Mouse (Mus musculus): ENCODE measurements around the gene Arhgap29.

Gene Arhgap29

GRCm38 (mm10) chr3:121941204-121941745 lies 11.1 kb upstream of the Arhgap29 start:
- DNase-seq (ENCODE audit: low read depth in 2 of 2, low spot score in 2 of 2) = no peak

GRCm38 (mm10) chr3:121945957-121946356 lies 6.4 kb upstream of the Arhgap29 start:
- no peak for DNase-seq (ENCODE audit: low read depth in 2 of 2, low spot score in 2 of 2)

- no peak for DNase-seq (ENCODE audit: low read depth in 2 of 2, low spot score in 2 of 2)
These were observed 5.6 kb upstream of the Arhgap29 start for GRCm38 (mm10) chr3:121946765-121947164.

GRCm38 (mm10) chr3:121950139-121950538 lies 2.2 kb upstream of the Arhgap29 start:
- no peak for DNase-seq (ENCODE audit: low read depth in 2 of 2, low spot score in 2 of 2)

GRCm38 (mm10) chr3:121951116-121951515 lies 1.2 kb upstream of the Arhgap29 start:
- no peak for DNase-seq (ENCODE audit: low read depth in 2 of 2, low spot score in 2 of 2)

- peak; percentile 16 to 37 for DNase-seq (ENCODE audit: low read depth in 2 of 2, low spot score in 2 of 2)
These were observed 700 bp downstream of the Arhgap29 start for GRCm38 (mm10) chr3:121953049-121953432.

GRCm38 (mm10) chr3:121953433-121954161 lies 1.3 kb downstream of the Arhgap29 start:
- no peak for DNase-seq (ENCODE audit: low read depth in 2 of 2, low spot score in 2 of 2)

GRCm38 (mm10) chr3:121954421-121954820 lies 2.1 kb downstream of the Arhgap29 start:
- no peak for DNase-seq (ENCODE audit: low read depth in 2 of 2, low spot score in 2 of 2)

- DNase-seq (ENCODE audit: low read depth in 2 of 2, low spot score in 2 of 2) = no peak
These were observed 3.2 kb downstream of the Arhgap29 start for GRCm38 (mm10) chr3:121955527-121955926.

- DNase-seq (ENCODE audit: low read depth in 2 of 2, low spot score in 2 of 2) = no peak
These were observed 4.4 kb downstream of the Arhgap29 start for GRCm38 (mm10) chr3:121956789-121957188.

GRCm38 (mm10) chr3:121957606-121958344 lies 5.4 kb downstream of the Arhgap29 start:
- no peak for DNase-seq (ENCODE audit: low read depth in 2 of 2, low spot score in 2 of 2)

- peak; percentile 34 to 46 for DNase-seq (ENCODE audit: low read depth in 2 of 2, low spot score in 2 of 2)
These were observed 11.8 kb downstream of the Arhgap29 start for GRCm38 (mm10) chr3:121964173-121964572.

- peak; percentile 59 to 70 for DNase-seq (ENCODE audit: low read depth in 2 of 2, low spot score in 2 of 2)
These were observed 15.5 kb downstream of the Arhgap29 start for GRCm38 (mm10) chr3:121967681-121968476.

GRCm38 (mm10) chr3:121968621-121969020 lies 16.3 kb downstream of the Arhgap29 start:
- DNase-seq (ENCODE audit: low read depth in 2 of 2, low spot score in 2 of 2) = no peak

GRCm38 (mm10) chr3:121969451-121969850 lies 17.1 kb downstream of the Arhgap29 start:
- DNase-seq (ENCODE audit: low read depth in 2 of 2, low spot score in 2 of 2) = no peak

GRCm38 (mm10) chr3:121973761-121974160 lies 21.4 kb downstream of the Arhgap29 start:
- DNase-seq (ENCODE audit: low read depth in 2 of 2, low spot score in 2 of 2) = no peak

- DNase-seq (ENCODE audit: low read depth in 2 of 2, low spot score in 2 of 2) = no peak
These were observed 23.0 kb downstream of the Arhgap29 start for GRCm38 (mm10) chr3:121975381-121975780.

GRCm38 (mm10) chr3:121981306-121981705 lies 29.0 kb downstream of the Arhgap29 start:
- DNase-seq (ENCODE audit: low read depth in 2 of 2, low spot score in 2 of 2) = no peak

GRCm38 (mm10) chr3:121982450-121982849 lies 30.1 kb downstream of the Arhgap29 start:
- DNase-seq (ENCODE audit: low read depth in 2 of 2, low spot score in 2 of 2) = no peak

GRCm38 (mm10) chr3:121995125-121995524 lies 42.8 kb downstream of the Arhgap29 start:
- no peak for DNase-seq (ENCODE audit: low read depth in 2 of 2, low spot score in 2 of 2)

- DNase-seq (ENCODE audit: low read depth in 2 of 2, low spot score in 2 of 2) = no peak
These were observed 47.6 kb downstream of the Arhgap29 start for GRCm38 (mm10) chr3:121999934-122000333.

Measured in CD8-positive naive resting alpha-beta T cell, adult 2 months (primary cell).